Mouse (Mus musculus) heart, postnatal 0 days (tissue): ENCODE results near the gene Fmc1.

Experiments
- CTCF ChIP-seq: IDR thresholded peaks from 2 replicates; pipeline ENCODE4 v1.5.1; 2016; ENCODE audit warnings: antibody characterized with exemption, control low read depth, low read depth
- EP300 ChIP-seq: IDR thresholded peaks from 2 replicates; pipeline ENCODE4 v1.6.1; 2016; ENCODE audit warnings: antibody characterized with exemption, low read depth

DNA sequence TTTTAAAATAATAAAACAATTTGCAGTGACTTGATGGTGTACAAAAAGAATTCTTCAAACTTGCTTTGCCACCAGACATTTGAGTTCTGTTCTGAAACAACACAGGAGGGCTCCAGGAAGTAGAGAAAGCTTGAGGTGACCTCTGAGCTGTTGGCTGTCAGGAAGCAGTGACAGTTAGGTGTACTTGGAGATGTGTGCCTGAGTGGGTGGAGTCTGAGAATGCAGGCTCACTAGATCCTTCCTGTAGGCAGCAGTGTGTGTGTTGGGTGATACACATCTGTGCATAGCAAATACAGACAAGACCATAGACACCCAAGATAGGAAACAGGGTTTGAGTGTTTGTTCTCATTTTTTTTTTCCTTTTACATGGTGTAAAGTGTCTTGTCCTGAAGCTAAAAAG, 20.5 kb upstream of the Fmc1 start:
- TF ChIP-seq CTCF = no peak
- TF ChIP-seq EP300 = no peak
